9 mouse cellular contexts compared by ENCODE assay signal in genomic region chr8:92856273-92856986, GRCm38 (mm10). TPM values are rescaled to one million over a fixed set of nuclear protein-coding genes. Genes with fewer than 3 reads are reported as not detected.
DNase-seq lines count a peak whose midpoint lies in the region; ATAC-seq and TF ChIP-seq lines count a peak whose summit lies in the region.
"Had no signal": no experiment of that assay in that cellular context is flagged by ENCODE, and none has a peak within 500 bp of the region (broad histone marks: within the 10 kb centered on the region; RNA-seq: fewer than 3 reads in every experiment).

No protein-coding gene starts in this region.

- TF ChIP-seq EP300 in liver, postnatal 0 days (IDR thresholded peaks at IDR 0.05; ENCODE audit: low read depth) = no peak

- ATAC-seq in kidney, embryonic 14.5 days (ENCODE audit: low FRiP score, low TSS enrichment) = no peak
- ATAC-seq in hindbrain, embryonic 12.5 days (ENCODE audit: low FRiP score) = no peak
- ATAC-seq in liver, postnatal 0 days = no peak

- H3K27ac ChIP-seq in kidney, embryonic 14.5 days (ENCODE audit: low read depth, low read length) = no peak overlapping the region
- H3K27ac ChIP-seq in bone marrow macrophage, adult 2 months (ENCODE audit: insufficient read depth, low read depth, low read length) = 0 out of 2 replicates have a peak overlapping the region, but pooled peaks have one; percentile 13
- no peak overlapping the region for H3K27ac ChIP-seq in hindbrain, embryonic 12.5 days
- peak overlapping the region; percentile 36; the same call in 1 of the 2 replicates for H3K27ac ChIP-seq in liver, postnatal 0 days (ENCODE audit: low read depth)

- peaks cover 15% of the 10 kb centered on the region for H3K4me1 ChIP-seq in kidney, embryonic 14.5 days (ENCODE audit: control insufficient read depth, insufficient read depth, low read length)
- H3K4me1 ChIP-seq in bone marrow macrophage, adult 2 months (ENCODE audit: control insufficient read depth, insufficient read depth, low read length) = peaks cover 28% of the 10 kb centered on the region
- peaks cover 2% of the 10 kb centered on the region; the same call in 1 of the 2 replicates for H3K4me1 ChIP-seq in hindbrain, embryonic 12.5 days
- H3K4me1 ChIP-seq in liver, postnatal 0 days (ENCODE audit: insufficient read depth) = peaks cover 2% of the 10 kb centered on the region; the same call in 1 of the 2 replicates

- TF ChIP-seq CTCF in bone marrow macrophage, adult 2 months (IDR thresholded peaks at IDR 0.05; ENCODE audit: low read depth, low read length) = no peak
- no peak for TF ChIP-seq CTCF in liver, postnatal 0 days (IDR thresholded peaks at IDR 0.05; ENCODE audit: low read depth)

- H3K36me3 ChIP-seq in kidney, embryonic 14.5 days (ENCODE audit: control insufficient read depth, insufficient read depth, low read length) = peaks cover 12% of the 10 kb centered on the region
- H3K36me3 ChIP-seq in hindbrain, embryonic 12.5 days = no peaks in the 10 kb centered on the region
- H3K36me3 ChIP-seq in liver, postnatal 0 days (replicated peaks; ENCODE audit: insufficient read depth, low read length) = no peaks in the 10 kb centered on the region
- H3K36me3 ChIP-seq: G1E had no signal

- no peak overlapping the region for H3K4me3 ChIP-seq in kidney, embryonic 14.5 days (ENCODE audit: low read length)
- peak overlapping the region; percentile 89 for H3K4me3 ChIP-seq in bone marrow macrophage, adult 2 months (ENCODE audit: insufficient read depth, low read length)
- H3K4me3 ChIP-seq in hindbrain, embryonic 12.5 days = peak overlapping the region; percentile 62; the same call in 1 of the 2 replicates
- H3K4me3 ChIP-seq in liver, postnatal 0 days (ENCODE audit: low read depth, low read length) = peak overlapping the region; percentile 61

- H3K27me3 ChIP-seq in kidney, embryonic 14.5 days (ENCODE audit: control insufficient read depth, insufficient read depth, low read length) = no peaks in the 10 kb centered on the region
- peaks cover 10% of the 10 kb centered on the region; the same call in 1 of the 2 replicates for H3K27me3 ChIP-seq in hindbrain, embryonic 12.5 days
- H3K27me3 ChIP-seq in liver, postnatal 0 days (ENCODE audit: insufficient read depth, low read length) = 0 out of 2 replicates have a peak, but pooled peaks cover 9% of the 10 kb centered on the region

- no peak for DNase-seq in kidney, postnatal 10 days
- no peak for DNase-seq in liver, postnatal 0 days
- no peak for DNase-seq in urinary bladder, postnatal 25 days (ENCODE audit: low spot score)
- DNase-seq in adrenal gland, postnatal 25 days = no peak
- no peak for DNase-seq in urinary bladder, postnatal 10 days (ENCODE audit: low spot score)

- no peak overlapping the region for H3K9ac ChIP-seq in kidney, embryonic 14.5 days (ENCODE audit: low read depth, low read length)
- H3K9ac ChIP-seq in hindbrain, embryonic 12.5 days = no peak overlapping the region
- H3K9ac ChIP-seq in liver, postnatal 0 days (replicated peaks) = no peak overlapping the region

- TF ChIP-seq POLR2A in bone marrow macrophage, adult 2 months (IDR thresholded peaks at IDR 0.05; ENCODE audit: borderline replicate concordance, low read depth, low read length) = no peak

- H3K4me2 ChIP-seq in kidney, embryonic 14.5 days (replicated peaks; ENCODE audit: low read depth, low read length) = peak overlapping the region; percentile 88; the same call in 1 of the 2 replicates
- peak overlapping the region; percentile 74 for H3K4me2 ChIP-seq in hindbrain, embryonic 12.5 days (replicated peaks)
- H3K4me2 ChIP-seq in liver, postnatal 0 days (ENCODE audit: low read depth, low read length) = peak overlapping the region; percentile 84

- no peaks in the 10 kb centered on the region for H3K9me3 ChIP-seq in kidney, embryonic 14.5 days (ENCODE audit: control insufficient read depth, low read length)
- H3K9me3 ChIP-seq in hindbrain, embryonic 12.5 days (replicated peaks) = 0 out of 2 replicates have a peak, but pooled peaks cover 2% of the 10 kb centered on the region
- H3K9me3 ChIP-seq in liver, postnatal 0 days (ENCODE audit: low read length) = no peaks in the 10 kb centered on the region

- 73% methylated on average over 7 of the region's 7 CpGs for WGBS in kidney, embryonic 14.5 days
- WGBS in hindbrain, embryonic 12.5 days = 89% methylated on average over 7 of the region's 7 CpGs
- 30% methylated on average over 7 of the region's 7 CpGs for WGBS in liver, postnatal 0 days (ENCODE audit: insufficient replicate concordance)

RNA-seq across cellular contexts. Expression of gene Lpcat2, which starts 1.3 kb away (rescaled TPM):
- polyA plus RNA-seq in kidney, embryonic 14.5 days (2014; fragmentation: Nextera tagmentation; extraction: Ambion mirVana) = 4.0 and 7.0 TPM in 2 replicates
- 130 TPM in 2 replicates for polyA plus RNA-seq in bone marrow macrophage, adult 2 months (2012; ENCODE audit: insufficient read depth, insufficient read length, missing spikeins)
- 6.6 and 9.2 TPM in 2 replicates for polyA plus RNA-seq in hindbrain, embryonic 12.5 days (2016; fragmentation: Nextera tagmentation; extraction: Ambion mirVana)
- polyA plus RNA-seq in liver, postnatal 0 days (2015; fragmentation: Nextera tagmentation; extraction: Ambion mirVana) = 8.6 and 9.0 TPM in 2 replicates
- 1.4 and 2.3 TPM in 2 replicates for total RNA-seq in adrenal gland, postnatal 25 days (2021)
- polyA plus RNA-seq: G1E had no signal

RNA-seq across cellular contexts. Expression of gene Mmp2, which starts 29.3 kb away (rescaled TPM):
- polyA plus RNA-seq in kidney, embryonic 14.5 days (2014; fragmentation: Nextera tagmentation; extraction: Ambion mirVana) = 131 and 162 TPM in 2 replicates
- polyA plus RNA-seq in bone marrow macrophage, adult 2 months (2012; ENCODE audit: insufficient read depth, insufficient read length, missing spikeins) = 0.75 and 2.5 TPM in 2 replicates
- polyA plus RNA-seq in hindbrain, embryonic 12.5 days (2016; fragmentation: Nextera tagmentation; extraction: Ambion mirVana) = 107 and 111 TPM in 2 replicates
- polyA plus RNA-seq in liver, postnatal 0 days (2015; fragmentation: Nextera tagmentation; extraction: Ambion mirVana) = 9.6 and 9.8 TPM in 2 replicates
- total RNA-seq in adrenal gland, postnatal 25 days (2021) = 16.8 TPM in 2 replicates
- polyA plus RNA-seq: G1E had no signal

RNA-seq across cellular contexts. Expression of gene Capns2, which starts 44.8 kb away (rescaled TPM):
- 0.20 and 0.72 TPM in 2 replicates for polyA plus RNA-seq in kidney, embryonic 14.5 days (2014; fragmentation: Nextera tagmentation; extraction: Ambion mirVana)
- polyA plus RNA-seq in bone marrow macrophage, adult 2 months (2012; ENCODE audit: insufficient read depth, insufficient read length, missing spikeins) = 2.8 and 4.9 TPM in 2 replicates
- polyA plus RNA-seq in hindbrain, embryonic 12.5 days (2016; fragmentation: Nextera tagmentation; extraction: Ambion mirVana) = 0.36 and 0.47 TPM in 2 replicates
- polyA plus RNA-seq in liver, postnatal 0 days (2015; fragmentation: Nextera tagmentation; extraction: Ambion mirVana) = not detected in 2 replicates
- total RNA-seq in adrenal gland, postnatal 25 days (2021) = 0.95 TPM in 1 of 2 replicates, not detected in the other
- total RNA-seq: G1E had no signal
- polyA plus RNA-seq: G1E had no signal

Comparison
In these comparisons a context has a peak if more than half of its experiments do, and no peak if none do; other contexts are left out.
1. H3K27ac ChIP-seq: peak in bone marrow macrophage, adult 2 months (single experiment) and liver, postnatal 0 days (single experiment); none in kidney, embryonic 14.5 days (single experiment) and hindbrain, embryonic 12.5 days (single experiment).
2. RNA of gene Lpcat2, which starts 1.3 kb away (polyA plus RNA-seq): 130 TPM in bone marrow macrophage, adult 2 months; 6.6 to 9.2 TPM in hindbrain, embryonic 12.5 days, 8.6 to 9.0 TPM in liver, postnatal 0 days and 4.0 to 7.0 TPM in kidney, embryonic 14.5 days; every median in the first group is over 10 times any median in the second.
3. Peak in every context shown above with its lines, with median percentiles within 50 percentile points of each other: H3K4me2 ChIP-seq.